Mouse (Mus musculus) ES-Bruce4 (cell line): ENCODE results near the gene Gldc. TPM values are rescaled to one million over a fixed set of nuclear protein-coding genes. Genes with fewer than 3 reads are reported as not detected.

ENCODE experiments used
- H3K27ac ChIP-seq: 2 replicates; pipeline ENCODE4 v1.5.1; 2012; ENCODE audit warnings: low read length, inconsistent platforms; ENCODE audit not compliant: insufficient read depth
- H3K27me3 ChIP-seq: 2 replicates; pipeline ENCODE4 v1.6.1; 2012; ENCODE audit warnings: mild to moderate bottlenecking, low read length, inconsistent platforms; ENCODE audit not compliant: control insufficient read depth, poor library complexity, insufficient read depth, severe bottlenecking
- H3K36me3 ChIP-seq: 2 replicates; pipeline ENCODE4 v1.6.1; 2012; ENCODE audit warnings: inconsistent platforms, mild to moderate bottlenecking, low read length, moderate library complexity; ENCODE audit not compliant: control insufficient read depth, poor library complexity, insufficient read depth, severe bottlenecking
- H3K4me1 ChIP-seq: one replicate; pipeline ENCODE4 v1.8.1; 2011; ENCODE audit warnings: low read length; ENCODE audit not compliant: control insufficient read depth, insufficient read depth
- H3K4me3 ChIP-seq: 2 replicates; pipeline ENCODE4 v1.5.1; 2011; ENCODE audit warnings: low read depth, mild to moderate bottlenecking, low read length
- H3K9ac ChIP-seq: 2 replicates; pipeline ENCODE4 v1.6.1; 2012; ENCODE audit warnings: low read depth, mild to moderate bottlenecking, inconsistent platforms; ENCODE audit not compliant: poor library complexity, severe bottlenecking
- H3K9me3 ChIP-seq: replicated peaks from 2 replicates; pipeline ENCODE4 v1.6.1; 2012; ENCODE audit warnings: mild to moderate bottlenecking, low read length, inconsistent platforms; ENCODE audit not compliant: control insufficient read depth, poor library complexity, insufficient read depth, severe bottlenecking
- CTCF ChIP-seq: IDR thresholded peaks from one replicate; pipeline ENCODE4 v1.8.1; 2011; ENCODE audit warnings: low read depth, low read length
- EP300 ChIP-seq: IDR thresholded peaks from 2 replicates; pipeline ENCODE4 v1.6.1; 2011; ENCODE audit warnings: low read depth, low read length; ENCODE audit not compliant: insufficient read depth
- POLR2A ChIP-seq: IDR thresholded peaks from one replicate; pipeline ENCODE4 v1.8.1; 2011; ENCODE audit warnings: low read length; ENCODE audit not compliant: insufficient read depth
- polyA plus RNA-seq: library from polyadenylated mRNA; stranded (reverse); fragments of >200 nt; gene quantifications from 2 replicates; pipeline ENCODE4 v1.2.4, GENCODE M21; 2011; ENCODE audit warnings: low read depth; ENCODE audit not compliant: missing spikeins, insufficient read depth, insufficient read length

Gldc gene
- polyA plus RNA-seq, 1 experiment, result 126 TPM

GRCm38 (mm10) chr19:30128177-30128576 is 47.1 kb downstream of the Gldc start:
- Histone ChIP-seq H3K27me3 (no peaks in the 10 kb centered on the region), H3K36me3 (peaks cover 45% of the 10 kb centered on the region), H3K9ac (no peak overlapping the region), H3K27ac (no peak overlapping the region), H3K9me3 (no peaks in the 10 kb centered on the region), H3K4me1 (no peaks in the 10 kb centered on the region), H3K4me3 (no peak overlapping the region)
- TF ChIP-seq CTCF (no peak), EP300 (no peak)

DNA sequence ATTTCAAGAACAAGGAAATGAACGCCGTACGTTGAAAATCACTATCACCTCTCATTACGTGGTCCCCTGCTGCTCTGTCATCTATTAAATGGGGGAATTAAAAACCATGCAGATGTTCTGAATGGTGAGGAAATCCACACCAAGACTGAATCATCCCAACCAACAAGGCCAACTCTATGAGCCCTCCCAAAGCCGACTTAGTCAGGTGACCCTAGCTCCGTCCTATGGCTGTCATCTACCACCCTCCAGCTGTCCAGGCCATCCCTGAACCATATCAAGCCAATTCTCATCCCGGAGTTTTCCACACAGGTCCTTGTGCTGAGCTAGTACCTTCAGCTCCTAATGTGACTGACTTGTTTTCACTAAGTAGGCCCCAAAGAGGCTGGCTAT is 49.6 kb downstream of the Gldc start:
- H3K9ac ChIP-seq, result no peak overlapping the region
- no peaks in the 10 kb centered on the region for H3K9me3 ChIP-seq
- peaks cover 38% of the 10 kb centered on the region for H3K36me3 ChIP-seq
- no peak overlapping the region for H3K4me3 ChIP-seq
- H3K27me3 ChIP-seq, result no peaks in the 10 kb centered on the region
- no peaks in the 10 kb centered on the region for H3K4me1 ChIP-seq
- TF ChIP-seq EP300 (no peak), POLR2A (no peak), CTCF (no peak)
- H3K27ac ChIP-seq, result no peak overlapping the region

DNA sequence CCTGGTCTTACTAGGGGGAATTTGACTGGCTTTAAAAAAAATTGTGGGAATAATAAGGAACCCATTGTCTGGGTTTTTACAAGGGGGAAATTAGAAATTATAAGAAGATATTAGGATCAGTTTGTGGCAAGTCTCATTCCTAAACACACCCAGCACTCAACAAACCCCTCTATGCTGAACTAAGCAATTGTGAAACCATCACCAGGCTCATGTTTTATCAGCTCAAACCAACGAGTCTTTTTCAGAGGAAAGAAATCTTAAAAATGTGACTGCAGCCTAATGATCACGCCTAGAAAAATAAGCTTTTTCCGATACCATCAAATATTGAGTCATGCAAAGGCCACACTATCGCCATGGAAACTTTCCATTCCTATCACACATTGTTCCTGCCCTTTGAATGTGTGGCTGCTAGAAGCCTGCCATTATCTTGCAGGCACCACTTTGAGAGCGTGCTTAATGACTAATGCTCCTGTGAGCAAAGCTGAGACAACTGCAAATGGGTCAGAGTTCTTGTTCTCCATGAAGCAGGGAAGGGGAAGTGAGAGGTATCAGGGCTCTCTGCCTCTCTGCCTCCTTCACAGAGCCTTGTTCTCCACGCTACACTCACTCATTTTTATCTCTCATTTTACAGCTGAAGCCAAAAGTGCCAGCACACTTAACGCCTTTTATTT is 50.1 kb downstream of the Gldc start:
- Histone ChIP-seq H3K36me3 (peaks cover 33% of the 10 kb centered on the region), H3K4me3 (no peak overlapping the region), H3K4me1 (no peaks in the 10 kb centered on the region), H3K9me3 (no peaks in the 10 kb centered on the region), H3K27ac (no peak overlapping the region), H3K27me3 (no peaks in the 10 kb centered on the region), H3K9ac (no peak overlapping the region)
- no peak for TF ChIP-seq CTCF
- no peak for TF ChIP-seq POLR2A
- no peak for TF ChIP-seq EP300

DNA sequence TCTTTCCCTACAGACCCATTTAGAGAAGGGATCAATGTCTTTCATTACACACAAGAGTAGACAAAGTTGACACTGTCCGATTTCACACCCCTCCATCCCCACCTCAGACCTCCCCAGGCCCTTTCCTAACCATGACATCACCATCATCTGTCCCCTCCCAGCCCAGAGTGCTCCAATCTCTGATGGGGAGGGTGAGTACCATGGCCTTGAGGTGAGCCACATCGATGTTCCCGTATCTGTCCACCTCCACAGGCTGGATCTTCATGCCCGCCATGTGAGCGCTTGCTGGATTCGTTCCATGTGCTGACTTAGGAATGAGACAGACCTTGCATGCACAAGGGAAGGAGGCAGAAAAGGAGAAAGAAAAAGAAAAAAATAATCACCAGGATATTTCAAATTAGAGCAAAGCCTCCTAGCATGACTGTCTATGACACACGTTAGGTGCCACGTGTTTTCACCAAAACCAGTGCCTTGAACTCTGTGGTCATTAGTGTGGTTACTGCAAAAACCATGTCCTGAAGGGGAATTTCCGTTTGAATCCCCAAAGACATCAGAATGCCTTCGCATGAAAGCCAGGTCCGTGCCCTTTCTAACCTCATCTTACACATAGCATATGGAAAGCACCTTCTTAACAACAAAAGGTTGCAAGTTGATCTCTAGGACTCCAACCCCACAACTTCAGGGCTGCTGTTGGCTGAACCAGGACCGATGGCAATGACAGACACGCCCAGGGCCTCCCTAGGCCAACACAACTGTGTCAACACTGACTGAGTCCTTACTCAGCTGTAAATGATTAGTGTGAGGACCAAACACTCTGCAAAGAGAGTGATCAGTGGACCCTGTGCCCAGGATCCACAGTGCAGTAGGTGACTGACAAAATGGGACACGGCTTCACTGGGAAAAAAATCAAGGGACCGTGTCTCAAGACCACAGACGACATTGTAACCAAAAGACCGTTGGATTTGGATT is 56.6 kb downstream of the Gldc start:
- peaks cover 7% of the 10 kb centered on the region for H3K4me1 ChIP-seq
- H3K9me3 ChIP-seq, result no peaks in the 10 kb centered on the region
- H3K27ac ChIP-seq, result no peak overlapping the region
- TF ChIP-seq POLR2A, result no peak
- TF ChIP-seq EP300, result no peak
- no peak for TF ChIP-seq CTCF
- H3K9ac ChIP-seq, result no peak overlapping the region
- H3K4me3 ChIP-seq, result no peak overlapping the region
- H3K27me3 ChIP-seq, result no peaks in the 10 kb centered on the region
- peaks cover 32% of the 10 kb centered on the region for H3K36me3 ChIP-seq

DNA sequence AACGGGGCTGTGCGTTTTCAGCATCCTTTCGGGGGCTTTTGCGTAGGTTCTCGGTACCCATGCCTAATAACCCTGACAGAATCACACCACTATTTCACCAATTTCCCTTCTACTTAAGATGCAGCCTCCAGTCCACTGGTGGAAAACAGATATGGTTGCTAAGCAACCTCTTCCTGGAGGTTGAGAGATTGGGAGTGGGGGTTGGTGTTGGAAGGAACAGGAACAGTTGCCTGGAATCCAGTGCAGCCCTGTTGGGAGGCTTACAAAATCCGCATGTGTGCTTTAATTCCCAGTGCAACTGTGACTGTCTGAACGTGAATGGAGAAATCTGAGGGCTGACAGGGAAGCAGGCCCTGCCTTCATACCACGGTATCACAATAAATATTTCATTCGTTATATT is 57.5 kb downstream of the Gldc start:
- Histone ChIP-seq H3K9me3 (no peaks in the 10 kb centered on the region), H3K27me3 (no peaks in the 10 kb centered on the region), H3K27ac (no peak overlapping the region), H3K4me1 (peaks cover 7% of the 10 kb centered on the region), H3K4me3 (no peak overlapping the region), H3K36me3 (peaks cover 37% of the 10 kb centered on the region), H3K9ac (no peak overlapping the region)
- TF ChIP-seq POLR2A, result no peak
- TF ChIP-seq EP300, result no peak

- H3K9ac ChIP-seq, result no peak overlapping the region
- H3K4me1 ChIP-seq, result peaks cover 7% of the 10 kb centered on the region
- no peaks in the 10 kb centered on the region for H3K27me3 ChIP-seq
- no peak overlapping the region for H3K4me3 ChIP-seq
- no peaks in the 10 kb centered on the region for H3K9me3 ChIP-seq
- H3K27ac ChIP-seq, result no peak overlapping the region
- TF ChIP-seq POLR2A (no peak), CTCF (no peak), EP300 (no peak)
- peaks cover 34% of the 10 kb centered on the region for H3K36me3 ChIP-seq
These were observed 58.0 kb downstream of the Gldc start for GRCm38 (mm10) chr19:30117241-30117640.
